Mouse (Mus musculus): ENCODE results near the gene Sult2b1. TPM values are rescaled to one million over a fixed set of nuclear protein-coding genes. Genes with fewer than 3 reads are reported as not detected.

Gene Sult2b1
- total RNA-seq, 2 experiments from 2014 or later = 6.3 to 7.0 TPM

- no peak for DNase-seq
These were observed 73.8 kb downstream of the Sult2b1 start for GRCm38 (mm10) chr7:45710477-45711191.

GRCm38 (mm10) chr7:45709677-45710355 is 74.7 kb downstream of the Sult2b1 start:
- DNase-seq = no peak

GRCm38 (mm10) chr7:45709036-45709435 is 75.4 kb downstream of the Sult2b1 start:
- no peak for DNase-seq

- DNase-seq = no peak
These were observed 76.2 kb downstream of the Sult2b1 start for GRCm38 (mm10) chr7:45708221-45708761.

GRCm38 (mm10) chr7:45707375-45707967 is 77.0 kb downstream of the Sult2b1 start:
- DNase-seq = peak; percentile 93

GRCm38 (mm10) chr7:45706721-45707241 is 77.7 kb downstream of the Sult2b1 start:
- DNase-seq = peak; percentile 80 to 84

- peak; percentile 72 to 81 for DNase-seq
These were observed 78.6 kb downstream of the Sult2b1 start for GRCm38 (mm10) chr7:45705873-45706281.

- peak in 1 of 2 experiments; percentile 59 for DNase-seq
These were observed 79.0 kb downstream of the Sult2b1 start for GRCm38 (mm10) chr7:45705443-45705864.

- DNase-seq = peak; percentile 99 to 100
These were observed 79.6 kb downstream of the Sult2b1 start, which contains the start of gene Dbp for GRCm38 (mm10) chr7:45704730-45705442. Gene Dbp (plus strand): TSS chr7:45705088.

GRCm38 (mm10) chr7:45704046-45704559 is 80.4 kb downstream of the Sult2b1 start:
- DNase-seq = peak; percentile 64 to 69

GRCm38 (mm10) chr7:45703521-45704033 is 80.9 kb downstream of the Sult2b1 start:
- no peak for DNase-seq

- DNase-seq = no peak
These were observed 81.5 kb downstream of the Sult2b1 start for GRCm38 (mm10) chr7:45702809-45703520.

GRCm38 (mm10) chr7:45702316-45702715 is 82.2 kb downstream of the Sult2b1 start:
- DNase-seq = no peak

GRCm38 (mm10) chr7:45701607-45702006 is 82.9 kb downstream of the Sult2b1 start:
- DNase-seq = no peak

- DNase-seq = peak in 1 of 2 experiments; percentile 47
These were observed 83.4 kb downstream of the Sult2b1 start for GRCm38 (mm10) chr7:45701072-45701471.

- peak; percentile 80 to 82 for DNase-seq
These were observed 84.0 kb downstream of the Sult2b1 start for GRCm38 (mm10) chr7:45700301-45701015.

GRCm38 (mm10) chr7:45699523-45700141 is 84.8 kb downstream of the Sult2b1 start, which contains the start of gene Car11:
Gene Car11 (plus strand): TSS chr7:45699843.
- peak in 1 of 2 experiments; percentile 48 for DNase-seq

GRCm38 (mm10) chr7:45697894-45698293 is 86.6 kb downstream of the Sult2b1 start:
- no peak for DNase-seq

- DNase-seq = no peak
These were observed 89.4 kb downstream of the Sult2b1 start for GRCm38 (mm10) chr7:45695098-45695497.

All from layer of hippocampus, postnatal 36 days (tissue).